Mouse (Mus musculus): ENCODE results near the gene Svip.

Gene Svip

DNA sequence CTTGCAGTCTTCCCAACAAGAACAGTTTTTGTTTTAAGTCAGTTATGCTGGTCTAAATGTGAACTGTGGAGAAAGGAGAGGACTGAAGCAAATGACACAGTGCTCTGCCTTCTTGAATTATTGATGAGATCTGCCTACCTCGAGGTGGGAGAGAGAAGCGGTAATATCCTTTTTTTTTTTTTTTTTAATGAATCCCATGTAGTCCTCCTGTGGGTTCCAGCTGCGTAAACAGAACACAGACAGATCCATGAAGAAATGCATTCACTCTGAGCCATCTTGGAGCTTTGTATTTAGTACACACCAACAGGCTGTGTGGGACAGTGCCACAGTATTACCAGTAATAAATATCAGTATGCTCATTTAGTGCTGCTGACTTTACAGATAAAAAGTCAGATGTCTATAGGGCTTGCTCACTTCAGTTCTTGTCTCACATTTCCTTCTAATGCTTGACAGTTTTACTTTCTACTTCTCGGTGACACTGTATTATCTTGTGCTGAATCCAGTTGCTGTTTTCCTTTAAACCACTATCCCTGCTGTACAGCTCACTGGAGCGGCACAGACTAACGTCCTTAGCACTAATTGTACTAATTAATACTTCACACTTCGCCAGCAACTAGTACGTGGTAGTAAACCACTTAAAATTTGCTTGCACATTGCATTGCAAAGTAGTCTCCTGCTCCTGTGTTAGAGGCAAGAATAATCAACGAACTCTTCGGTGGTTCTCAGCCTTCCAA is 43.4 kb downstream of the Svip start:
- in situ Hi-C loops (cut with MboI, MseI): no loop called here

GRCm38 (mm10) chr7:51960698-51961374 is 45.0 kb downstream of the Svip start:
- in situ Hi-C loops (cut with MboI, MseI): no loop called here

DNA sequence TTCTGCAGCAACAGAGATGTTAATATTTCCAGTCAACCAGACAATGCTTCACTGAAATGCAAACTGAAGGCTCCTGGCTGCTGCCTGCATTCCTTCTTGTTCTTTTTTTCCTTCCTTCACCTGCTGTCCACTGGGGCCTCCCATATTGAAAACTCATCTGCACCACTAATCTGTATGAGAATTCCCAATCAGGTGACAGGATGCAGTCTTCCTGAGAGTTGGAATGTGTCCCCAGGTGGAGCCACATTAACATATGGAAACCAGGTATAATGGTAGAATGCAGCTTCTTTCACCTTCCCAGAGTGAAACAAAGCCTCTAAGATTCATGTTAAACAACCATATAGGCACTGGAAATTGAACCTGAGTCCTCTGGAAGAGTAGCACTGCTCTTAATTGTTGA is 48.1 kb downstream of the Svip start:
- in situ Hi-C loops (cut with MboI, MseI): no loop called here

DNA sequence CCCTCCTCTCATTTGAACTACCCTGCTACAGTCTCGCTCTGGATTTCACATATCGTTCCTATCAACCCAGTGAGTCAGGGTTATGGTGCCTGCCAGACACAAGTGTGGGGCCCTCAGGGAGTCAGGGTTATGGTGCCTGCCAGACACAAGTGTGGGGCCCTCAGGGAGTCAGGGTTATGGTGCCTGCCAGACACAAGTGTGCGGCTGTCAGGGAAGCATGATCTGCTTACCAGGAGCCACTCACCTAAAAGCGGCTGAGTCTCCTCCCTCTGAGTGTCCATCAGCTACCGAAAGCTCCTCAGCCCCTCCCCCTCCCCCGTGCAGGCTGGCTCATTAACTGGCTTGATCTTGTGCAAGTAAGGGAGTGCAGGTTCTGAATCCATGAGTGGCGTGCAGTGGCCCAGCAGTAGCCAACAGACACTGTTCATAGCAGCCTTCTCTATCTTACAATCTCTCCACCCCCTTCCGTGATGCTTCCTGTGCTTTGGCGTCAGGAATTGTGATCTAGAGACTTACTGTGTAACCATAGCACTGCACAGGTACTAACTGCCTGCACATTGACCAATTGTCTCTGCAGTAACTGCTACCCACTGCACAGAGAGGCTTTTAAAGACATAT is 50.3 kb downstream of the Svip start:
- in situ Hi-C loops (cut with MboI, MseI): no loop called here

Data from regulatory T cell (primary cell).